Mouse (Mus musculus) brain, adult 2 months (tissue): ENCODE measurements at regions not wholly inside any gene's neighbourhood (a gene's known extent, or its start where the extent isn't known, plus 50 kb on each side); places are given as distances from the start of the nearest gene placed in this dataset.
"Not testable (repeated sequence)": the region's sequence is repeated elsewhere in the genome, so short reads cannot be mapped to it uniquely, and the experiment has no call there.

Source experiments
- DNase-seq: peaks from one replicate; pipeline ENCODE4 v3.0.0; 2011; ENCODE audit warnings: low read depth, low spot score

DNA sequence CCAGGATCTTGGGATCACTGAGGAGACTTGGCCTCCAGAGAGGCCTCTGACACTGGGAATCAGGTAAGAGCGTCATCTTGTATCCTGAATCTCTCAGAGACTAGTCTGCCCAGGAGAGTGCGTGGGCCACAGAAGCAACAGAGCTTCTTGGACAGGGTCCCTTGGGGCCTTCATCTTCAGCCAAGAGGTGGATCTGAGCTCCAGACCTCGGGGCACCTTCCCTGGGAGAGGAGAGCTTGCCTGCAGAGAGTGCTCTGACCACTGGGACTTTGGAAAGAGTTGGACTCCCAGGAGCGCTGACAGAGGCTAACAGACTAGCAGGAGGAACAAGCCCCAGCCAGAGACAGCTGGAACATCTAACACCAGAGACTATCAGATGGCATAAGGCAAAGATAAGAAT lies 73.9 kb upstream of the Gm15319 start:
- DNase-seq: not testable (repeated sequence)

DNA sequence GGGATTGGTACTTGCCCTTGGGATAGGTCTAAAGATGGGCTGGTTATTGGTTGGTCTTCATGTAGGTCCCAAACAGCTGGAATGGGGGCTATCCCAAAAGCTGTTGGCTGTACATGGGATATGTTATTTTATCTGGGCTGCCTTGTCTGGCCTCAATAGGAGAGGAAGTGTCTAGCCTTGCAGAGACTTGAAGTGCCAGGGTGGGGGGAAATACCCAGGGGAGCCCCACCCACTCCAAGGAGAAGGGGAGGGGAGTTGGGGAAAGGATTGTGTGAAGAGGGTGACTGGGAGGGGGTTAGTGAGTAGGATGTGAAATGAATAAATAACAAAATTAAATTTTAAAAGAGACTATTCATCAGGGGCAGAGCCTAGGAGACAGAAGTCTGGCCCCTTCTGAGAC lies 70.2 kb upstream of the Gm15319 start:
- not testable (repeated sequence) for DNase-seq

DNA sequence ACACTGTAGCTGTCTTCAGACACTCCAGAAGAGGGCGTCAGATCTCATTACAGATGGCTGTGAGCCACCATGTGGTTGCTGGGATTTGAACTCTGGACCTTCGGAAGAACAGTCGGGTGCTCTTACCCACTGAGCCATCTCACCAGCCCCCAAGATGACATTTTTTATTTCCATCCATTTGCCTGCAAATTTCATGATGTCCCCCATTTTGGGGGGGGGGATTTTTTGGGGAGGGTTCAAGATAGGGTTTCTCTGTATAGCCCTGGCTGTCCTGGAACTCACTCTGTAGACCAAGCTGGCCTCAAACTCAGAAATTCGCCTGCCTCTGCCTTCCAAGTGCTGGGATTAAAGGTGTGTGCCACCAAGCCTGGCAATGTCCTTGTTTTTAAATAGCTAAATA lies 66.5 kb upstream of the Gm15319 start:
- not testable (repeated sequence) for DNase-seq

DNA sequence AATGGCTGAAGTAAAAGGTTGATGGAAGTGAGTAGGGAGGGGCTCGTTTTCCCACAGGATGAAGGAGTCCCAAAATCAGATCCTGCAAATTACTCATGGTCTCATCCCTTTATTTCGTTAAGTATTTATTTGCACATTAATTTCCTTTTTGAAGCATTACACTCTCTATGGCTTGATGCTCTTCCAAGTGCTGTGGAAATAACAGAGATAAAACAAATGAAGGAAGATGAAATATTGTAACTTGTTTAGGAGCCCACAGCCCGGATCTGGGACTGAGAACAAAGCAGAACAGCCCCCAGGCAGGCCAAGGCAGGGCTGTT lies 61.9 kb upstream of the Gm15319 start:
- peak; percentile 39 for DNase-seq

DNA sequence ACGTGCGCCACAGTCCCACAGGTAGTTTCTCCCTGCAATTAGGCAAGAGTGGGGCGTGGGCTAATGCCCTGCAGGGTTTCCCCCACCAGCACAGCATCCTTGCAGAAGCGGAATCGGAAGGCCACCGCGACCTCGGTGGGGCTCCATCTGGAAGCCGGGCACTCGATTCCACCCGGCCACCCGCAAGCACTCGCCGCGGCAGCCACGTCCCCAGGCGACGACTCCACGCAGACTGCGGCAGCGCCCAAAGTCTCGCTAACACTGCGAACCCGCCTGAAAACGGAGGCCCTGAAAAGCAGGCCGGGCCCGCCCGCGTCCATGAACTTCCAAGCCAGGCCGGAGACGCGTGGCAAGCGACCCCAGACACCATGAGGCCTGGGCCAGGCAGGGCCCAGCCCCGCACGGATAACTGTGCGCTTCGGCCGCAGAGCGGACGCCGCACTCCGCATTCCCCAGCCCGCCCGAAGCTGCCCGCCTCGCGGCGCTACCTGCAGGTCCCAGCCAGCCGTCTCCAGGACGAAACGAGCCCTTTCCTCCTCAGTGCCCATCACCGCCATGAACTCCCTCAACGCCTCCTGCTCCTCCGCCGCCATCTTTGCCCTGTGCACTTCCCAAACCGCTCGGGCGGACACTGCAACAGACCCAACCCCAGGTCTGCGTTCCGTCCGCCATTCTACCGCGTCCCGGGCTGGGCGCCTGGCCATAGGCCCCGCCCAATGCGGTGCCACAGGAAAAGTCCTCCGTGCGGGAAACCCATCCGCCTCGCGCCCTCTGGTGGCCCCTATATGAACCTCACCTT lies 61.3 kb upstream of the Gm15319 start:
- DNase-seq: peak; percentile 100

DNA sequence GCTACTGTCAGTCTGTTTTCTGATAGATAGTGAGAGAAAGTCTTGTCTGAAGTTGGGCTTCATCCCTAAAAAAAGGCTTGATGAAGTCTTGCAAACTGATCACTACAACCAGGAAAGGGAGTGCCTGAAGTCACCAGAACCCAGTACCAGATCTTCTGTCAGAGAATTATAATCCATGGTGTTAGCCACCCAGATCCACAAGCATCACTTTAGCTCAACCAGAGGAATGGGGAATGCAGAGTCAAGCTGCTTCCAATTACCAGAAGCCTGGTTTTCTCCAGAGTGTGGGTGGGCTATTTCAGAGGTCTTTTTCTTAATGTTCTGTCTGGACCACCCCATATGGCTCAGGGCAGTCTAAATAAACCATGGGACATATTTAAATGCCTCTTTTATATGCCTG lies 57.8 kb upstream of the Gm15319 start:
- DNase-seq: not testable (repeated sequence)
